Mouse (Mus musculus) retina, embryonic 14.5 days (tissue): ENCODE measurements around the gene Flad1.

Experiments
- DNase-seq: peaks from one replicate; pipeline ENCODE4 v3.0.0-alpha.2; 2015; ENCODE audit warnings: low spot score

The Flad1 gene

GRCm38 (mm10) chr3:89395806-89396653 lies 15.6 kb downstream of the Flad1 start:
- DNase-seq = peak; percentile 87

- no peak for DNase-seq
Measured at GRCm38 (mm10) chr3:89395419-89395805, 16.3 kb downstream of the Flad1 start.

- DNase-seq = peak; percentile 93
Measured at GRCm38 (mm10) chr3:89394894-89395256, 16.8 kb downstream of the Flad1 start.

- peak; percentile 73 for DNase-seq
Measured at GRCm38 (mm10) chr3:89394006-89394893, 17.4 kb downstream of the Flad1 start, which contains the start of gene Zbtb7b. Zbtb7b (minus strand) TSS chr3:89394776.

GRCm38 (mm10) chr3:89393605-89394004 lies 18.1 kb downstream of the Flad1 start:
- peak; percentile 96 for DNase-seq

GRCm38 (mm10) chr3:89392871-89393311 lies 18.8 kb downstream of the Flad1 start:
- DNase-seq = peak; percentile 29

GRCm38 (mm10) chr3:89391663-89392511 lies 19.8 kb downstream of the Flad1 start:
- peak; percentile 66 for DNase-seq

- DNase-seq = peak; percentile 13
Measured at GRCm38 (mm10) chr3:89390699-89391662, 20.7 kb downstream of the Flad1 start.

- no peak for DNase-seq
Measured at GRCm38 (mm10) chr3:89390111-89390515, 21.6 kb downstream of the Flad1 start.

GRCm38 (mm10) chr3:89388901-89389740 lies 22.5 kb downstream of the Flad1 start:
- DNase-seq = peak; percentile 53

- DNase-seq = no peak
Measured at GRCm38 (mm10) chr3:89388134-89388881, 23.4 kb downstream of the Flad1 start.

- DNase-seq = no peak
Measured at GRCm38 (mm10) chr3:89387632-89388031, 24.0 kb downstream of the Flad1 start.

- DNase-seq = no peak
Measured at GRCm38 (mm10) chr3:89386438-89387420, 24.9 kb downstream of the Flad1 start.

GRCm38 (mm10) chr3:89385451-89385850 lies 26.2 kb downstream of the Flad1 start:
- no peak for DNase-seq

- DNase-seq = no peak
Measured at GRCm38 (mm10) chr3:89384331-89385076, 27.2 kb downstream of the Flad1 start.

GRCm38 (mm10) chr3:89383651-89384255 lies 27.9 kb downstream of the Flad1 start:
- DNase-seq = no peak

- no peak for DNase-seq
Measured at GRCm38 (mm10) chr3:89382950-89383349, 28.7 kb downstream of the Flad1 start.
